Mouse (Mus musculus): Measurements from ENCODE around the gene Mlkl. TPM values are rescaled to one million over a fixed set of nuclear protein-coding genes. Genes with fewer than 3 reads are reported as not detected.

Gene Mlkl
- not detected in 2 replicates for total RNA-seq (2014; fragmentation: Nextera tagmentation)
- total RNA-seq (2017): 0.17 TPM in 1 of 2 replicates, not detected in the other
- not detected in 2 replicates for polyA plus RNA-seq (2012)

GRCm38 (mm10) chr8:111337890-111338347, at the start of gene Mlkl:
TSS of gene Mlkl (minus strand) at chr8:111338177.
- Histone ChIP-seq H3K4me3 (ENCODE audit: low read depth, low read length) (peak within 1 kb of the TSS; percentile 14; the same call in 1 of the 2 replicates), H3K9me3 (replicated peaks) (no peaks in the 10 kb centered on the region), H3K4me1 (ENCODE audit: insufficient read depth, low read depth, low read length) (peaks cover 13% of the 10 kb centered on the region), H3K27me3 (ENCODE audit: insufficient read depth, low read length) (peaks cover 40% of the 10 kb centered on the region), H3K36me3 (replicated peaks) (no peaks in the 10 kb centered on the region)
- ATAC-seq (ENCODE audit: extremely low read depth, insufficient number of reproducible peaks, low FRiP score, poor library complexity, severe bottlenecking) (no peak), DNase-seq (ENCODE audit: low spot score) (no peak)
- TF ChIP-seq POLR2AphosphoS5 (IDR thresholded peaks at IDR 0.05; ENCODE audit: insufficient replicate concordance, low read depth, low read length) (no peak), TAL1 (conservative IDR thresholded peaks at IDR 0.05; ENCODE audit: low read depth, low read length) (no peak), CTCF (IDR thresholded peaks at IDR 0.05; ENCODE audit: low read depth, low read length) (no peak), GATA2 (IDR thresholded peaks at IDR 0.05; ENCODE audit: borderline replicate concordance, low read depth, low read length) (no peak), GATA1 (IDR thresholded peaks at IDR 0.05; ENCODE audit: borderline replicate concordance, low read length) (no peak)

DNA sequence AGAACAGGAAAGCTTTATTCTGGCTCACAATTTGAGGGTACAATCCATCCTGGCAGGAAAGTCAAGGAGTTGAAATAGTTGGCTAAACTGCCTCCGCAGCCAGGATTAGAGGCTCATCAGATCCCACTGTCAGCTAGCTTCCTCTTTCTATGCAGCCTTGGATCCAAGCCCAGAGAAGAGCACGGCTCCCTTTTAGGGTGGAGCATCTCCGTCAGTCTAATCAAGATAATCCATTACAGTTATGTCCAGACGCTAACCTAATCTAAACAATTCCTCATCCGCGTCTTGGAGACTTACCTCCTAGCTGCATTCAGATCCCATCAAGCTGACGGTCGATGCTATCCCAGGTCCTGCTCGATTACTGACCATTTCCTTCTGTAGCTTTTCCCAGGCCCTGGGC, 47.9 kb upstream of the Mlkl start:
- DNase-seq (ENCODE audit: low spot score) (no peak), ATAC-seq (ENCODE audit: extremely low read depth, insufficient number of reproducible peaks, low FRiP score, poor library complexity, severe bottlenecking) (no peak)
- TF ChIP-seq CTCF (IDR thresholded peaks at IDR 0.05; ENCODE audit: low read depth, low read length): no peak
- TF ChIP-seq GATA1 (IDR thresholded peaks at IDR 0.05; ENCODE audit: borderline replicate concordance, low read length): no peak
- TF ChIP-seq POLR2AphosphoS5 (IDR thresholded peaks at IDR 0.05; ENCODE audit: insufficient replicate concordance, low read depth, low read length): no peak
- TF ChIP-seq GATA2 (IDR thresholded peaks at IDR 0.05; ENCODE audit: borderline replicate concordance, low read depth, low read length): no peak
- TF ChIP-seq TAL1 (conservative IDR thresholded peaks at IDR 0.05; ENCODE audit: low read depth, low read length): no peak
- Histone ChIP-seq H3K4me3 (ENCODE audit: low read depth, low read length) (no peak overlapping the region), H3K4me1 (ENCODE audit: insufficient read depth, low read depth, low read length) (no peaks in the 10 kb centered on the region), H3K36me3 (replicated peaks) (no peaks in the 10 kb centered on the region), H3K9me3 (replicated peaks) (no peaks in the 10 kb centered on the region), H3K27me3 (ENCODE audit: insufficient read depth, low read length) (peaks cover 52% of the 10 kb centered on the region)

- H3K4me3 ChIP-seq (ENCODE audit: low read depth, low read length): no peak overlapping the region
- H3K9me3 ChIP-seq (replicated peaks): no peaks in the 10 kb centered on the region
- peaks cover 49% of the 10 kb centered on the region for H3K27me3 ChIP-seq (ENCODE audit: insufficient read depth, low read length)
- ATAC-seq (ENCODE audit: extremely low read depth, insufficient number of reproducible peaks, low FRiP score, poor library complexity, severe bottlenecking) (no peak), DNase-seq (ENCODE audit: low spot score) (no peak)
- H3K36me3 ChIP-seq (replicated peaks): no peaks in the 10 kb centered on the region
- TF ChIP-seq POLR2AphosphoS5 (IDR thresholded peaks at IDR 0.05; ENCODE audit: insufficient replicate concordance, low read depth, low read length): no peak
- no peak for TF ChIP-seq GATA2 (IDR thresholded peaks at IDR 0.05; ENCODE audit: borderline replicate concordance, low read depth, low read length)
- TF ChIP-seq TAL1 (conservative IDR thresholded peaks at IDR 0.05; ENCODE audit: low read depth, low read length): no peak
- no peak for TF ChIP-seq CTCF (IDR thresholded peaks at IDR 0.05; ENCODE audit: low read depth, low read length)
- no peak for TF ChIP-seq GATA1 (IDR thresholded peaks at IDR 0.05; ENCODE audit: borderline replicate concordance, low read length)
- no peaks in the 10 kb centered on the region for H3K4me1 ChIP-seq (ENCODE audit: insufficient read depth, low read depth, low read length)
Observed at GRCm38 (mm10) chr8:111384628-111385027, 46.7 kb upstream of the Mlkl start.

DNA sequence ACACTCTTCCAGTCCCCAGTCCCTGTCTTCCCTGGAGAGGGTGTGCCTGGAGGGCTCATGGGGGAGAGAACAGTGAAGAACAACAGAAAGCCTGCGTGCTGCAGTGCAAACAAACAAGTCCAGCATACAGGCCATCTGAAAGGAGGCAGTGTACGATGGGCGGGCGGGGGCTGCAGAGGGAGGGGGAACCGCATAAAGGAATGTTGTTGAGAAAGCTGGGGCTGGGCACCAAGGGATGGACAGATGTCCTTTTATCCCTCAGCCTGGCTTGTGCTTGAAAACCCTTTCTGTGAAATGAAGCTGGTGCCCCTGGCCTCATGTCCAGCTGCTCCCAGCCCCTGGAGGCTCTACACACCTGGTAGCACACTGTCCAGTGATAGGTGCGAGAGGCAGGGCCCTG, 37.2 kb upstream of the Mlkl start:
- Histone ChIP-seq H3K9me3 (replicated peaks) (no peaks in the 10 kb centered on the region), H3K4me3 (ENCODE audit: low read depth, low read length) (no peak overlapping the region), H3K27me3 (ENCODE audit: insufficient read depth, low read length) (peaks cover 21% of the 10 kb centered on the region), H3K4me1 (ENCODE audit: insufficient read depth, low read depth, low read length) (no peaks in the 10 kb centered on the region), H3K36me3 (replicated peaks) (no peaks in the 10 kb centered on the region)
- no peak for TF ChIP-seq TAL1 (conservative IDR thresholded peaks at IDR 0.05; ENCODE audit: low read depth, low read length)
- no peak for TF ChIP-seq CTCF (IDR thresholded peaks at IDR 0.05; ENCODE audit: low read depth, low read length)
- no peak for TF ChIP-seq POLR2AphosphoS5 (IDR thresholded peaks at IDR 0.05; ENCODE audit: insufficient replicate concordance, low read depth, low read length)
- no peak for TF ChIP-seq GATA2 (IDR thresholded peaks at IDR 0.05; ENCODE audit: borderline replicate concordance, low read depth, low read length)
- TF ChIP-seq GATA1 (IDR thresholded peaks at IDR 0.05; ENCODE audit: borderline replicate concordance, low read length): no peak
- ATAC-seq (ENCODE audit: extremely low read depth, insufficient number of reproducible peaks, low FRiP score, poor library complexity, severe bottlenecking): no peak
- no peak for DNase-seq (ENCODE audit: low spot score)

GRCm38 (mm10) chr8:111369711-111370110, 31.7 kb upstream of the Mlkl start:
- no peak for DNase-seq (ENCODE audit: low spot score)
- H3K4me3 ChIP-seq (ENCODE audit: low read depth, low read length): no peak overlapping the region

GRCm38 (mm10) chr8:111367350-111367749, 29.4 kb upstream of the Mlkl start:
- no peak overlapping the region for H3K4me3 ChIP-seq (ENCODE audit: low read depth, low read length)
- no peaks in the 10 kb centered on the region for H3K4me1 ChIP-seq (ENCODE audit: insufficient read depth, low read depth, low read length)
- TF ChIP-seq GATA2 (IDR thresholded peaks at IDR 0.05; ENCODE audit: borderline replicate concordance, low read depth, low read length) (no peak), TAL1 (conservative IDR thresholded peaks at IDR 0.05; ENCODE audit: low read depth, low read length) (no peak), GATA1 (IDR thresholded peaks at IDR 0.05; ENCODE audit: borderline replicate concordance, low read length) (no peak), CTCF (IDR thresholded peaks at IDR 0.05; ENCODE audit: low read depth, low read length) (no peak), POLR2AphosphoS5 (IDR thresholded peaks at IDR 0.05; ENCODE audit: insufficient replicate concordance, low read depth, low read length) (no peak)
- no peak for DNase-seq (ENCODE audit: low spot score)
- H3K9me3 ChIP-seq (replicated peaks): no peaks in the 10 kb centered on the region
- peaks cover 38% of the 10 kb centered on the region for H3K27me3 ChIP-seq (ENCODE audit: insufficient read depth, low read length)
- H3K36me3 ChIP-seq (replicated peaks): no peaks in the 10 kb centered on the region
- no peak for ATAC-seq (ENCODE audit: extremely low read depth, insufficient number of reproducible peaks, low FRiP score, poor library complexity, severe bottlenecking)

More at GRCm38 (mm10) chr8:111369711-111370110, 31.7 kb upstream of the Mlkl start:
- no peak for ATAC-seq (ENCODE audit: extremely low read depth, insufficient number of reproducible peaks, low FRiP score, poor library complexity, severe bottlenecking)
- Histone ChIP-seq H3K4me1 (ENCODE audit: insufficient read depth, low read depth, low read length) (no peaks in the 10 kb centered on the region), H3K9me3 (replicated peaks) (no peaks in the 10 kb centered on the region), H3K27me3 (ENCODE audit: insufficient read depth, low read length) (peaks cover 33% of the 10 kb centered on the region), H3K36me3 (replicated peaks) (no peaks in the 10 kb centered on the region)
- no peak for TF ChIP-seq GATA1 (IDR thresholded peaks at IDR 0.05; ENCODE audit: borderline replicate concordance, low read length)
- TF ChIP-seq CTCF (IDR thresholded peaks at IDR 0.05; ENCODE audit: low read depth, low read length): no peak
- TF ChIP-seq TAL1 (conservative IDR thresholded peaks at IDR 0.05; ENCODE audit: low read depth, low read length): no peak
- TF ChIP-seq GATA2 (IDR thresholded peaks at IDR 0.05; ENCODE audit: borderline replicate concordance, low read depth, low read length): no peak
- no peak for TF ChIP-seq POLR2AphosphoS5 (IDR thresholded peaks at IDR 0.05; ENCODE audit: insufficient replicate concordance, low read depth, low read length)
